Mouse (Mus musculus): ENCODE data around the gene Tmod4. TPM values are rescaled to one million over a fixed set of nuclear protein-coding genes. Genes with fewer than 3 reads are reported as not detected.
"Not testable (repeated sequence)": the region's sequence is repeated elsewhere in the genome, so short reads cannot be mapped to it uniquely, and the experiment has no call there.

Tmod4 gene
- polyA plus RNA-seq, 1 experiment from 2014 or later = 1.6 TPM

- WGBS = 83% methylated on average over 6 of the region's 6 CpGs
- H3K4me1 ChIP-seq = 0 out of 2 replicates have a peak, but pooled peaks cover 3% of the 10 kb centered on the region
- H3K27me3 ChIP-seq (replicated peaks) = no peaks in the 10 kb centered on the region
- H3K9me3 ChIP-seq = no peaks in the 10 kb centered on the region
- no peak overlapping the region for H3K27ac ChIP-seq
- peaks cover 47% of the 10 kb centered on the region for H3K36me3 ChIP-seq
- H3K9ac ChIP-seq = no peak overlapping the region
- no peak overlapping the region for H3K4me2 ChIP-seq (replicated peaks)
- no peak overlapping the region for H3K4me3 ChIP-seq
- ATAC-seq (ENCODE audit: low FRiP score, low read depth) = no peak
These were observed 2.7 kb upstream of the Tmod4 start for GRCm38 (mm10) chr3:95121580-95121979.

DNA sequence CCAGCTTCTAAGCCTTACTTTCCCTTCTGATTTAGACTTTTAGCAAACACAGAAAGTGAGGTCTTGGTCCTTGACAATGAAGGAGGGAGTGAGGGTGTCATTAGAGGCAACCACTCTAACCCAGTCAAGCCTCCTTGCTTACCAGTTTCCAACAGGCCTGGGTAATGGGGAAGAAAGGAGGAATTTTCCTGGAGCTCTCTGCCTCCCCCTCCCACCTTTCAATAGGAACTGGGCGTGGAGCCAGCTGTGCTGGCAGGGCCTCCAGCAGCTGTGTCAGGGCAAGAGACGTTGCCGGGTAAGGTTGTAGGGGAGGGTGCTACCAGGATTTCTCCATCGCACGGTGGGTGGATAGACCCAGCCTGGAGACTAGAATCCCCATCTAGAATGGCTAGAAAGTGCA lies 696 bp downstream of the Tmod4 start:
- H3K27ac ChIP-seq = no peak overlapping the region
- H3K4me1 ChIP-seq = peaks cover 13% of the 10 kb centered on the region
- H3K9me3 ChIP-seq = no peaks in the 10 kb centered on the region
- 0 out of 2 replicates have a peak, but pooled peaks have one; percentile 29 for ATAC-seq (ENCODE audit: low FRiP score, low read depth)
- WGBS = 41% methylated on average over 5 of the region's 5 CpGs
- no peak overlapping the region for H3K4me3 ChIP-seq
- H3K36me3 ChIP-seq = peaks cover 37% of the 10 kb centered on the region
- H3K9ac ChIP-seq = no peak overlapping the region
- H3K27me3 ChIP-seq (replicated peaks) = no peaks in the 10 kb centered on the region
- H3K4me2 ChIP-seq (replicated peaks) = no peak overlapping the region

- H3K9me3 ChIP-seq = no peaks in the 10 kb centered on the region
- H3K27ac ChIP-seq = no peak overlapping the region
- H3K9ac ChIP-seq = no peak overlapping the region
- peaks cover 18% of the 10 kb centered on the region for H3K36me3 ChIP-seq
- peaks cover 22% of the 10 kb centered on the region for H3K4me1 ChIP-seq
- no peak overlapping the region for H3K4me3 ChIP-seq
- WGBS = 13% methylated on average over 6 of the region's 6 CpGs
- H3K27me3 ChIP-seq (replicated peaks) = no peaks in the 10 kb centered on the region
- no peak overlapping the region; the same call in 1 of the 2 replicates for H3K4me2 ChIP-seq (replicated peaks)
- ATAC-seq (ENCODE audit: low FRiP score, low read depth) = no peak
These were observed 5.0 kb downstream of the Tmod4 start for GRCm38 (mm10) chr3:95129226-95129651.

DNA sequence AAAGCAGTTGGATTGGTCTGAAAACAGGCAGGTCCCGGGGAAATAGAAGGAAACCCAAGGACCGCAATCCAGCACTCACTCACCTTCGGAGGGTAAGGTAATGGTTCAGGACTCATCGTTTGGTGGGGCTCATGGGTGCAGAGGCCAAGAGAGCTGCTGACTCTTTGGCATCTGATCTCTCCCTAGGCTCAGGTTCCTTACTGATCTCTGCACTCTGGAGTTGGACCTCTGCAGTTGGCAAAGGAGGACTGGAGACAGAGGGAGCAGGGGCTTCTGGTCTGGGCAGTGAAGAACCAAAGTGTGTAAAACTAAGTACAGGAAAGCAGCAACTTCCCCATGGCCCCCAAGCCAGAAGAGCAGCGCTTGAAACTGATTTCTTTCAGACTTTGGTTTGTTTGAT lies 5.8 kb downstream of the Tmod4 start:
- Histone ChIP-seq H3K9ac (no peak overlapping the region), H3K4me1 (peaks cover 23% of the 10 kb centered on the region), H3K9me3 (no peaks in the 10 kb centered on the region), H3K4me2 (replicated peaks) (no peak overlapping the region), H3K27ac (no peak overlapping the region), H3K27me3 (replicated peaks) (no peaks in the 10 kb centered on the region), H3K36me3 (peaks cover 18% of the 10 kb centered on the region), H3K4me3 (no peak overlapping the region)
- WGBS = 86% methylated on average over 5 of the region's 5 CpGs
- no peak for ATAC-seq (ENCODE audit: low FRiP score, low read depth)

- not testable (repeated sequence) for H3K9me3 ChIP-seq; H3K9ac ChIP-seq; H3K4me3 ChIP-seq; H3K27ac ChIP-seq; H3K27me3 ChIP-seq (replicated peaks); ATAC-seq (ENCODE audit: low FRiP score, low read depth); H3K4me2 ChIP-seq (replicated peaks)
- peaks cover 27% of the 10 kb centered on the region for H3K4me1 ChIP-seq
- 87% methylated on average over 2 of the region's 2 CpGs for WGBS
- peaks cover 15% of the 10 kb centered on the region for H3K36me3 ChIP-seq
These were observed 8.1 kb downstream of the Tmod4 start for GRCm38 (mm10) chr3:95132389-95132788.

DNA sequence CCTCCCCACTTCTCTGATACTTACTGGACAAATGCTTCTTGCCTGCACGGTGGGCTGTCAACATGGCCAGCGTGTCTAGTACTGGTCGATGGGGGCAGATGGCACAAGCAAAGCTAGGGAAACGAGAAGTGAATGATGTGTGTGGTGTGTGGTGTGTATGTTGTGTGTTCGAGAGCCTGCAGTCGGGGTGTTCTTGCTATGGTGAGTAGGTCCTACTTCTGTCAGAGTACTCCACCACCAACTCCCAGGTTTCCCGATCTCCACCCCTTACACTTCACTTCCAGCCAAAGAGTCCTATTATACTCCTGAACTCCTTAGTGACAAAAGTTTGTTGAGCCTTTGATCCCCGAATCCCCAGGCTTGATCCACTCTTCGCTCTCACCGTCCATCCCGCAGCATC lies 8.9 kb downstream of the Tmod4 start:
- peak overlapping the region; percentile 59 for H3K9ac ChIP-seq
- no peak; the same call in 1 of the 2 replicates for ATAC-seq (ENCODE audit: low FRiP score, low read depth)
- 62% methylated on average over 11 of the region's 11 CpGs for WGBS
- H3K4me2 ChIP-seq (replicated peaks) = peak overlapping the region; percentile 76
- no peaks in the 10 kb centered on the region for H3K9me3 ChIP-seq
- H3K27me3 ChIP-seq (replicated peaks) = no peaks in the 10 kb centered on the region
- peak overlapping the region; percentile 60 for H3K4me3 ChIP-seq
- H3K4me1 ChIP-seq = peaks cover 27% of the 10 kb centered on the region
- H3K36me3 ChIP-seq = peaks cover 15% of the 10 kb centered on the region
- no peak overlapping the region for H3K27ac ChIP-seq

- H3K4me3 ChIP-seq = peak within 1 kb of the TSS; percentile 60
- no peaks in the 10 kb centered on the region for H3K27me3 ChIP-seq (replicated peaks)
- no peaks in the 10 kb centered on the region for H3K9me3 ChIP-seq
- ATAC-seq (ENCODE audit: low FRiP score, low read depth) = peak; percentile 92
- peaks cover 13% of the 10 kb centered on the region for H3K36me3 ChIP-seq
- H3K9ac ChIP-seq = peak within 1 kb of the TSS; percentile 59
- WGBS = under 1% methylated on average over 20 of the region's 20 CpGs
- peak within 1 kb of the TSS; percentile 76 for H3K4me2 ChIP-seq (replicated peaks)
- peaks cover 27% of the 10 kb centered on the region for H3K4me1 ChIP-seq
- no peak within 1 kb of the TSS for H3K27ac ChIP-seq
These were observed 9.4 kb downstream of the Tmod4 start, which contains the start of the genes Scnm1 and Lysmd1 for GRCm38 (mm10) chr3:95133680-95134101. Gene Scnm1 (minus strand): TSS chr3:95134011. Gene Lysmd1 (plus strand): TSS chr3:95134088.

DNA sequence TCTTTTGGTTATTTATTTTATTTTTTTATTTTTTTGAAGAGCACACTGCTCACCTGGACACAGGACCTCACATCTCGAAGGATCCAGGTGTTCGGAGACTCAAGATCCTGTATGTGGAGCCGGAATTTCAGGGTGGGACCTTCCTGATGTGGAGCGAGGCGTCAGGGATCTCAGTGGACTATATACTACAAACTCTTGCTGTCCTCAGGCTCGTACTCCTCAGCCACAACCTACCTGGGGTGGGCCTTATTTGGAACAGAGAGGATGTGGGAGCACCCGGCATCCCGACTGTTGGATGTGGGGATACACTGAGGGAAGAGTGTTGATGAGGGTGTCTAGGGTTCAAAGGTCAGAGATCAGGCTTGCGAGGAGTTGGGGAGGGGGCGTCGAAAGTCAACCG lies 9.9 kb downstream of the Tmod4 start:
- no CpG with 5 or more reads among the region's 12 CpGs for WGBS
- peak overlapping the region; percentile 60; the same call in 1 of the 2 replicates for H3K4me3 ChIP-seq
- not testable (repeated sequence) for H3K4me2 ChIP-seq (replicated peaks); H3K27ac ChIP-seq; H3K36me3 ChIP-seq; H3K9me3 ChIP-seq; H3K9ac ChIP-seq; H3K27me3 ChIP-seq (replicated peaks)
- peak; percentile 45 for ATAC-seq (ENCODE audit: low FRiP score, low read depth)
- H3K4me1 ChIP-seq = peaks cover 25% of the 10 kb centered on the region

DNA sequence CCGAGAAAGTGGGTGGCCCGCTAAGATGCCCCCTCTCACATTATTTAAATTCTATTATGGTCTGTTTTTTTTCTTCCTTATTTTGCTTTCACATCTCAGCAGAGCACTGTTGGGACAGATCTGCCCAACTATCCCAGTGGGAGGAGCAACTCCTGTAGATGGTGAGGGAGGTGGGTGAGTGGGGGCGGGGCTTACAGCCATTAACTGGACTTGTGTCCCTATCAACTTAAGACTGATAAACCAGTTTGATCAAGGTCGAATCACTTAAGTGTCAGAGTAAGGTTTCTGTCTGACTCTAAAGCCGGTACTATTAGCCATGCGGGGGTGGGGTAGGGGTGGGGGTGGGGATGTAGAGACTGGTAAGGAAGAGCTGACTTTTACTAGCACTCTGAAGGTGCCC lies 10.7 kb downstream of the Tmod4 start:
- Histone ChIP-seq H3K4me3 (peak overlapping the region; percentile 23), H3K4me2 (replicated peaks) (peak overlapping the region; percentile 58), H3K4me1 (peaks cover 17% of the 10 kb centered on the region), H3K36me3 (peaks cover 9% of the 10 kb centered on the region), H3K9me3 (no peaks in the 10 kb centered on the region), H3K27me3 (replicated peaks) (no peaks in the 10 kb centered on the region), H3K9ac (0 out of 2 replicates have a peak overlapping the region, but pooled peaks have one; percentile 35), H3K27ac (no peak overlapping the region)
- ATAC-seq (ENCODE audit: low FRiP score, low read depth) = no peak
- 30% methylated on average over 6 of the region's 6 CpGs for WGBS

DNA sequence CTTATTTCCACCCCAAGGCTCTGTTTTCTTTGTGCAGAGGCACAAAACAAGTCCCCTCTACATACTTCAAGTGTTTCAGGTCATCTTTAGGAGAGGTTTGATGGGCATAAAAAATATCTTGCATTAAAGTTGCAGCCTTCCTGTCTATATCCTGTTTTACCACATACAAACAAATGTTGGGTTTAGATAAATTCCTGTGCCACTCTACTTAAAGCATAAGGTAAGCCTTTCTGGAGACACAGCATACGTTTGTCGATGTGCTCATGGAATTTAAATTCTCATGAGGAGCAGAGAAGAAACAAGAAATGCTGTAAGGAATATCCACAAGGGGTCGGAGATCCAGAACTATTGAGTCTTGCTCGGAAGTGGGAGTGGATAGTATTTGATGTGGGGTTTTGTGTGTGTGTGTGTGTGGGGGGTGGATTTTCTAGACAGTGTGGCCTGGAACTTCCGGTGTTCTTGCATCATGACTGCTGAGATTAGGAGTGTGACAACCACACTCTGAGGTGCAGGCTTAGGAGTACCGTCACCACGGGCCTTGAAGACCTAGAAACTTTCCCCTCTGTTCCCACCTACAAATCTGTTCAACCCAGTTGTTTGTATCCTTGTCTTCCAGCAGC lies 11.3 kb downstream of the Tmod4 start:
- H3K9me3 ChIP-seq = no peaks in the 10 kb centered on the region
- H3K4me2 ChIP-seq (replicated peaks) = peak overlapping the region; percentile 58
- no peak overlapping the region for H3K9ac ChIP-seq
- peaks cover 12% of the 10 kb centered on the region for H3K4me1 ChIP-seq
- no peaks in the 10 kb centered on the region for H3K27me3 ChIP-seq (replicated peaks)
- 91% methylated on average over 7 of the region's 7 CpGs for WGBS
- no peak overlapping the region for H3K27ac ChIP-seq
- H3K4me3 ChIP-seq = no peak overlapping the region; the same call in 1 of the 2 replicates
- ATAC-seq (ENCODE audit: low FRiP score, low read depth) = no peak
- H3K36me3 ChIP-seq = peaks cover 13% of the 10 kb centered on the region

- Histone ChIP-seq H3K4me3 (no peak overlapping the region), H3K4me1 (peaks cover 12% of the 10 kb centered on the region), H3K27me3 (replicated peaks) (no peaks in the 10 kb centered on the region), H3K36me3 (peaks cover 12% of the 10 kb centered on the region), H3K9me3 (no peaks in the 10 kb centered on the region), H3K27ac (no peak overlapping the region), H3K9ac (no peak overlapping the region), H3K4me2 (replicated peaks) (no peak overlapping the region)
- ATAC-seq (ENCODE audit: low FRiP score, low read depth) = no peak
- WGBS = 91% methylated on average over 3 of the region's 3 CpGs
These were observed 12.1 kb downstream of the Tmod4 start for GRCm38 (mm10) chr3:95136336-95136735.

DNA sequence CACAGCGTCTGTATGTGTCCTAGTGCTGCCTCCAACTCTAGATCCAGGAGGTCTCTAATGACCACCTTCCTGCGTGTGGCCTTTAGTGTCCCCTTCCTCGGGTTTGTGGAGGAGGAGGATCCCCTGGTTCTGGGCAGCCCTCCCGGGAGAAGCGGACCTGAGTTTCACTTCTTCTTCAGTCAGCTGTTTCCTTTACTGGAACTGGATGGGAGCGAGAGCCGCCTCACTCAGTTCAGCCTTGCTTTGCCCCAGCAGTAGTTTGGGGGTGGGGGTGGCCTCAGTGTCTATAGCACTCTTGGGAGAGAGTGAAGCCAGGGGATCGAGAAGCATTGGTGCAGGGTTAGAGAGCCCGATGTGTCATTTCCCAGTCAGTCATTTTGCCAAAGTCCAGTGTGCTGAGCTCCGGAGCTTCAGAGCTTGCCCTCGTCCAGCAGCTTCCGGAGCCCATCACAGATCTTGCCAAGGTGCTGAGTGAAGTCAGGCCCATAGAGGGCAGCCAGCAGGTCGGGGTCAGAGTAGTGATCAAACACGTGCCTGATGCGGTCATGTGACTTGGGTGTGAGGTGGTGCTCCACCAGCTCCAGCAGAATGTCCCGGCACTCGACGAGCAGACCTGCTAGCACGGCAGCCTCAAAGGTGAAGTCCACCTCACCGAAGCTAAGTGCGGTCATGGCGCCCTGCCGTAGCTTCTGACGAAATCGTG lies 15.5 kb downstream of the Tmod4 start:
- H3K9me3 ChIP-seq = no peaks in the 10 kb centered on the region
- no peaks in the 10 kb centered on the region for H3K27me3 ChIP-seq (replicated peaks)
- no peak overlapping the region for H3K9ac ChIP-seq
- no peak overlapping the region for H3K4me3 ChIP-seq
- WGBS = 74% methylated on average over 25 of the region's 25 CpGs
- peaks cover 8% of the 10 kb centered on the region; the same call in 1 of the 2 replicates for H3K4me1 ChIP-seq
- H3K36me3 ChIP-seq = peaks cover 12% of the 10 kb centered on the region
- no peak overlapping the region for H3K27ac ChIP-seq
- H3K4me2 ChIP-seq (replicated peaks) = no peak overlapping the region
- ATAC-seq (ENCODE audit: low FRiP score, low read depth) = no peak

All from neural tube, embryonic 12.5 days (tissue).